Mouse (Mus musculus): Measurements from ENCODE around the gene Olfr1333. TPM values are rescaled to one million over a fixed set of nuclear protein-coding genes. Genes with fewer than 3 reads are reported as not detected.

Gene Olfr1333
- not detected in 2 replicates for polyA plus RNA-seq (2015; fragmentation: Nextera tagmentation; extraction: Ambion mirVana)

GRCm38 (mm10) chr4:118836179-118836578 is at the start of gene Olfr1333:
Olfr1333 (minus strand) TSS chr4:118836279.

GRCm38 (mm10) chr4:118864349-118864748 is 28.3 kb upstream of the Olfr1333 start, which contains the start of gene Olfr1331:
Olfr1331 (plus strand) TSS chr4:118864649.

GRCm38 (mm10) chr4:118809844-118810243 is 26.2 kb downstream of the Olfr1333 start, which contains the start of gene Olfr1335:
Olfr1335 (minus strand) TSS chr4:118809944.

GRCm38 (mm10) chr4:118782486-118782885 is 53.6 kb downstream of the Olfr1333 start, which contains the start of gene Olfr1337:
Olfr1337 (minus strand) TSS chr4:118782586.

Other genes starting within 250 kb of the Olfr1333 start
- 0.10 TPM in 2 replicates for gene Cfap57, start 215.5 kb downstream of the Olfr1333 start, polyA plus RNA-seq (2015; fragmentation: Nextera tagmentation; extraction: Ambion mirVana)
- 103 and 114 TPM in 2 replicates for gene Ebna1bp2, start 215.5 kb downstream of the Olfr1333 start, polyA plus RNA-seq (2015; fragmentation: Nextera tagmentation; extraction: Ambion mirVana)
- gene Olfr62, start 177.3 kb downstream of the Olfr1333 start, polyA plus RNA-seq (2015; fragmentation: Nextera tagmentation; extraction: Ambion mirVana) = not detected in 2 replicates
- gene Olfr1342, start 143.5 kb downstream of the Olfr1333 start, polyA plus RNA-seq (2015; fragmentation: Nextera tagmentation; extraction: Ambion mirVana) = not detected in 2 replicates
- not detected in 2 replicates for gene Olfr1341, start 132.8 kb downstream of the Olfr1333 start, polyA plus RNA-seq (2015; fragmentation: Nextera tagmentation; extraction: Ambion mirVana)
- gene Olfr1340, start 116.1 kb downstream of the Olfr1333 start, polyA plus RNA-seq (2015; fragmentation: Nextera tagmentation; extraction: Ambion mirVana) = not detected in 2 replicates
- not detected in 2 replicates for gene Olfr1339, start 104.1 kb downstream of the Olfr1333 start, polyA plus RNA-seq (2015; fragmentation: Nextera tagmentation; extraction: Ambion mirVana)
- gene Olfr1338, start 77.5 kb downstream of the Olfr1333 start, polyA plus RNA-seq (2015; fragmentation: Nextera tagmentation; extraction: Ambion mirVana) = not detected in 2 replicates
- gene Olfr1337, start 53.7 kb downstream of the Olfr1333 start, polyA plus RNA-seq (2015; fragmentation: Nextera tagmentation; extraction: Ambion mirVana) = not detected in 2 replicates
- gene Olfr1335, start 26.3 kb downstream of the Olfr1333 start, polyA plus RNA-seq (2015; fragmentation: Nextera tagmentation; extraction: Ambion mirVana) = not detected in 2 replicates
- not detected in 2 replicates for gene Olfr1331, start 28.4 kb upstream of the Olfr1333 start, polyA plus RNA-seq (2015; fragmentation: Nextera tagmentation; extraction: Ambion mirVana)
- not detected in 2 replicates for gene Olfr1330, start 52.3 kb upstream of the Olfr1333 start, polyA plus RNA-seq (2015; fragmentation: Nextera tagmentation; extraction: Ambion mirVana)
- not detected in 2 replicates for gene Olfr1329, start 81.2 kb upstream of the Olfr1333 start, polyA plus RNA-seq (2015; fragmentation: Nextera tagmentation; extraction: Ambion mirVana)
- gene Olfr1328, start 102.3 kb upstream of the Olfr1333 start, polyA plus RNA-seq (2015; fragmentation: Nextera tagmentation; extraction: Ambion mirVana) = not detected in 2 replicates
- not detected in 2 replicates for gene Lao1, start 125.3 kb upstream of the Olfr1333 start, polyA plus RNA-seq (2015; fragmentation: Nextera tagmentation; extraction: Ambion mirVana)